Mouse (Mus musculus) myocyte (in vitro differentiated cells): ENCODE data around the gene Zfyve26.

ENCODE experiments used
- CEBPB ChIP-seq: IDR thresholded peaks from 2 replicates; pipeline ENCODE4 v1.6.1; 2011; ENCODE audit warnings: mild to moderate bottlenecking, moderate library complexity; ENCODE audit not compliant: poor library complexity, insufficient read depth, severe bottlenecking
- E2F4 ChIP-seq: IDR thresholded peaks from one replicate; pipeline ENCODE4 v1.6.1; 2011; ENCODE audit warnings: mild to moderate bottlenecking, control low read depth, moderate library complexity; ENCODE audit not compliant: insufficient read depth
- MAX ChIP-seq: IDR thresholded peaks from one replicate; pipeline ENCODE4 v1.6.1; 2011; ENCODE audit warnings: low read depth, mild to moderate bottlenecking, control low read depth
- MYOD1 ChIP-seq, 3 experiments: IDR thresholded peaks; one replicate each; pipeline ENCODE4 v1.6.1; 2011; ENCODE audit warnings: control low read depth in 2 of 3, low read depth in 2 of 3, mild to moderate bottlenecking in 2 of 3, moderate library complexity in 1 of 3; ENCODE audit not compliant: insufficient read length in 2 of 3, control insufficient read depth in 1 of 3
- MYOG ChIP-seq, 3 experiments: IDR thresholded peaks; one replicate each; pipeline ENCODE4 v1.6.1; 2011; ENCODE audit warnings: control low read depth in 2 of 3, low read depth in 2 of 3, mild to moderate bottlenecking in 2 of 3; ENCODE audit not compliant: insufficient read length in 2 of 3, control insufficient read depth in 1 of 3, insufficient read depth in 1 of 3
- POLR2A ChIP-seq: IDR thresholded peaks from one replicate; pipeline ENCODE4 v1.6.1; 2011; ENCODE audit warnings: low read depth, mild to moderate bottlenecking, control low read depth, moderate library complexity; ENCODE audit not compliant: insufficient read length
- POLR2AphosphoS2 ChIP-seq: IDR thresholded peaks from one replicate; pipeline ENCODE4 v1.6.1; 2011; ENCODE audit warnings: low read depth, control low read depth; ENCODE audit not compliant: insufficient read length
- REST ChIP-seq: IDR thresholded peaks from one replicate; pipeline ENCODE4 v1.6.1; 2011; ENCODE audit warnings: mild to moderate bottlenecking, control low read depth, moderate library complexity; ENCODE audit not compliant: insufficient read depth, insufficient read length
- SRF ChIP-seq: IDR thresholded peaks from one replicate; pipeline ENCODE4 v1.6.1; 2011; ENCODE audit warnings: low read depth; ENCODE audit not compliant: control insufficient read depth, insufficient read length
- TCF12 ChIP-seq: IDR thresholded peaks from one replicate; pipeline ENCODE4 v1.6.1; 2011; ENCODE audit warnings: mild to moderate bottlenecking, control low read depth; ENCODE audit not compliant: poor library complexity, insufficient read depth, severe bottlenecking
- TCF3 ChIP-seq: IDR thresholded peaks from one replicate; pipeline ENCODE4 v1.6.1; 2011; ENCODE audit warnings: low read depth, control low read depth; ENCODE audit not compliant: insufficient read length
- USF1 ChIP-seq: IDR thresholded peaks from one replicate; pipeline ENCODE4 v1.6.1; 2011; ENCODE audit warnings: low read depth, mild to moderate bottlenecking, control low read depth, moderate library complexity

GRCm38 (mm10) chr12:79253294-79254053, 42.6 kb downstream of the Zfyve26 start:
- no peak for TF ChIP-seq USF1
- no peak for TF ChIP-seq TCF12
- no peak for TF ChIP-seq MYOD1 (IDR thresholded peaks at IDR 0.05; ENCODE audit: control insufficient read depth in 1 of 3, insufficient read length in 2 of 3, low read depth in 2 of 3)
- TF ChIP-seq CEBPB: no peak
- TF ChIP-seq POLR2A: no peak
- no peak for TF ChIP-seq MYOG (IDR thresholded peaks at IDR 0.05; ENCODE audit: control insufficient read depth in 1 of 3, insufficient read depth in 1 of 3, insufficient read length in 2 of 3, low read depth in 2 of 3)
- no peak for TF ChIP-seq E2F4
- TF ChIP-seq MAX: no peak
- no peak for TF ChIP-seq REST
- TF ChIP-seq TCF3: no peak
- no peak for TF ChIP-seq POLR2AphosphoS2
- TF ChIP-seq SRF: no peak
